Mouse (Mus musculus) intestine, postnatal 0 days (tissue): Measurements from ENCODE around the gene Sec14l1. TPM values are rescaled to one million over a fixed set of nuclear protein-coding genes. Genes with fewer than 3 reads are reported as not detected.
"Not testable (repeated sequence)": the region's sequence is repeated elsewhere in the genome, so short reads cannot be mapped to it uniquely, and the experiment has no call there.

Experiments used
- ATAC-seq: fragments of 200-750 bp; cut with Nextera tagmentation; 2 replicates; pipeline ENCODE4 v1.8.0; 2017; ENCODE audit warnings: mild to moderate bottlenecking, moderate TSS enrichment, moderate library complexity
- H3K27ac ChIP-seq: fragments of 300-500 bp; sonication (generic); 2 replicates; pipeline ENCODE4 v1.5.1; 2014; ENCODE audit warnings: mild to moderate bottlenecking, low read depth, low read length, moderate library complexity
- H3K27me3 ChIP-seq: fragments of 300-500 bp; sonication (generic); replicated peaks from 2 replicates; pipeline ENCODE4 v1.6.1; 2014; ENCODE audit warnings: low read length, mixed read lengths; ENCODE audit not compliant: control insufficient read depth, insufficient read depth
- H3K36me3 ChIP-seq: fragments of 300-500 bp; sonication (generic); 2 replicates; pipeline ENCODE4 v1.6.1; 2014; ENCODE audit warnings: mild to moderate bottlenecking, moderate library complexity; ENCODE audit not compliant: control insufficient read depth, insufficient read depth
- H3K4me1 ChIP-seq: fragments of 300-500 bp; sonication (generic); replicated peaks from 2 replicates; pipeline ENCODE4 v1.6.1; 2014; ENCODE audit warnings: antibody characterized with exemption, low read length, mixed read lengths; ENCODE audit not compliant: control insufficient read depth, insufficient read depth
- H3K4me2 ChIP-seq: fragments of 300-500 bp; sonication (generic); replicated peaks from 2 replicates; pipeline ENCODE4 v1.6.1; 2014; ENCODE audit warnings: low read depth, mild to moderate bottlenecking, moderate library complexity
- H3K4me3 ChIP-seq: fragments of 300-500 bp; sonication (generic); 2 replicates; pipeline ENCODE4 v1.5.1; 2014; ENCODE audit warnings: low read depth, low read length
- H3K9ac ChIP-seq: fragments of 300-500 bp; sonication (generic); 2 replicates; pipeline ENCODE4 v1.6.1; 2014; ENCODE audit warnings: mild to moderate bottlenecking, low read depth, low read length
- H3K9me3 ChIP-seq: fragments of 300-500 bp; sonication (generic); 2 replicates; pipeline ENCODE4 v1.6.1; 2016; ENCODE audit warnings: mixed run types; ENCODE audit not compliant: control insufficient read depth
- CTCF ChIP-seq: sonication (generic); IDR thresholded peaks from 2 replicates; pipeline ENCODE4 v1.5.1; 2016; ENCODE audit warnings: low read depth, mild to moderate bottlenecking, control low read depth, antibody characterized with exemption, moderate library complexity
- WGBS: fragments of 180-500 bp; shearing (Covaris S2); extraction: QIAGEN DNeasy Blood & Tissue Kit; methylation state at CpG from one replicate; pipeline ENCODE4 v1.1.7; 2014; 5-methylcytosine and 5-hydroxymethylcytosine counted together
- polyA plus RNA-seq: library from polyadenylated mRNA; unstranded; fragments of >200 nt; fragmentation: Nextera tagmentation; extraction: Ambion mirVana; gene quantifications from 2 replicates; pipeline ENCODE4 v1.2.1, GENCODE M21; 2015

Gene Sec14l1
- polyA plus RNA-seq = 22.8 and 23.9 TPM in 2 replicates

DNA sequence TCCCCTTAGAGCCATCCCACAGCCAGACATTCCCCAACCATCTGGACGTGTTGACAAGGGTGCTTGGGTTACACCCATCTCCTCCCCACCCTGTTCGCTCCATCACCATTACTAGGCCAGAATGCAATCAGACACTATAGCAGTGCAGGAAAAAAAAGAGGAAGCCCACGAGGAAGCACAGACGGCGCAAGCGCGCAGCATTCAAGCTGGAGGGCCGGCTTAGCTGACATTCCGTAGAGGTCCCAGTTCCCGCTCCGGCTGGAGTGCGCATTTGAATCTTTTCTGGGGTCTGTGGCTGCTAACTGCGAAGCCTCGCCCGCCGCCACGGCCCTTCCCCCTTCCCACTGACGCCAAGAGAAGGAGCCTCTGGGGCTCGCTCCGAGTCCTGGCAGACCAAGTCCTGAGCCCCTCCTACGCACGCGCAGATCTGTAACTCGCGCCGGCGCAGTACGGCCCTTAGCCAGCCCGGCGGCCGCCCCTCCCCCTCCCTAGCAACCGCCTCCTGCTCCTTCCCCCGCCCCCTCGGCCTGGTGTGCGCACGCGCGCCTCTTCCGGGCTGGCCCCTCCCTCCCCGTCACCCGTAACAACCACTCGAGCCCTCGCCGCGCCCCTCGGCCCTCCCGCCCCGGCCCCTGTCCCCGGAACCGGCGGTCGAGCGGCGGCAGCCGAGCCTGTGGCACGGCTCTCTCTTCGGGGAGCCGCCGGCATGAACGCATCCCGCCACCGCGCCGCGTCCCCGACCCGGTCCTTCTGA lies at the start of gene Sec14l1:
TSS of gene Sec14l1 (plus strand) at position 577 of the 754 bp plus-strand sequence.
- TF ChIP-seq CTCF = no peak
- Histone ChIP-seq H3K27me3 (no peaks in the 10 kb centered on the region), H3K4me3 (peak within 1 kb of the TSS; percentile 91), H3K9ac (peak within 1 kb of the TSS; percentile 90), H3K9me3 (no peaks in the 10 kb centered on the region), H3K4me1 (peaks cover 5% of the 10 kb centered on the region; the same call in 1 of the 2 replicates), H3K36me3 (peaks cover 5% of the 10 kb centered on the region; the same call in 1 of the 2 replicates), H3K4me2 (peak within 1 kb of the TSS; percentile 92), H3K27ac (peak within 1 kb of the TSS; percentile 93)
- under 1% methylated on average over 61 of the region's 67 CpGs for WGBS
- ATAC-seq = peak; percentile 87

DNA sequence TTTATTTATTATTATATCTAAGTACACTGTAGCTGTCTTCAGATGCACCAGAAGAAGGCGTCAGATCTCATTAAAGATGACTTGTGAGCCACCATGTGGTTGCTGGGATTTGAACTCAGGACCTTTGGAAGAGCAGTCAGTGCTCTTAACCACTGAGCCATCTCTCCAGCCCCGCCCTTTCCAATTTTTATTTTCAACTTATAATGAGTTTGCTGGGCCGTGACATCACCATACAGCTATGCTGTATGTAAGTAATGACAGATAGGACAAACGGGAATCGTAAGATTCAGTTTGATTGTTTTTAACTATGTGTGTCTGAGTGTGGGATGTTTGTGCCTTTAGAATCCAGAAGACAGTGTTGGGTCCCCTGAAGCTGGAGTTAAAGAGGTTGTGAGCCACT lies 49.4 kb upstream of the Sec14l1 start:
- H3K27ac ChIP-seq, H3K4me1 ChIP-seq, H3K9ac ChIP-seq, H3K27me3 ChIP-seq, H3K36me3 ChIP-seq, H3K9me3 ChIP-seq, H3K4me2 ChIP-seq, ATAC-seq, H3K4me3 ChIP-seq: not testable (repeated sequence)
- 67% methylated on average over 5 of the region's 5 CpGs for WGBS

DNA sequence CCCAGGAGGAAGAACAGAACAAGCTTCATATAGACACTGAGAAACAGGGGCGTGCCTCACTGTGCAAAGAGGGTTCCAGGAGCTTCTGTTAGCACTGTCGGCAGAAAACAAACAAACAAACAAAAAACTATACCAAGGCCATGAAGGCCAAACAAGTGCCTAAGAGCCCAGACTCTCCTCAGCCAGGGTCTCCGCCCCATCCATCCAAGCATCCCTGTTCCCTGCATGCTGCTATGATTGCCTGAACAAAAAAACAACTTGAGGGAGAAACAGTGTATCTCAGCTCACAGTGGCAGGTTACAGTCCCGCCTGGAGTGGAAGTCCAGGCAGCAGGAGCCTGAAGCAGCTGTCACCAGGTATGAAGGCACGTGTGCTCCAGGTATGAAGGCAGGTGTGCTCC lies 48.2 kb upstream of the Sec14l1 start:
- TF ChIP-seq CTCF = no peak
- no peak overlapping the region for H3K4me2 ChIP-seq
- H3K4me3 ChIP-seq = no peak overlapping the region
- no peak overlapping the region for H3K9ac ChIP-seq
- H3K9me3 ChIP-seq = no peaks in the 10 kb centered on the region
- no peaks in the 10 kb centered on the region for H3K36me3 ChIP-seq
- H3K27me3 ChIP-seq = 0 out of 2 replicates have a peak, but pooled peaks cover 4% of the 10 kb centered on the region
- H3K4me1 ChIP-seq = no peaks in the 10 kb centered on the region
- ATAC-seq = no peak
- H3K27ac ChIP-seq = no peak overlapping the region
- 56% methylated on average over 5 of the region's 5 CpGs for WGBS

DNA sequence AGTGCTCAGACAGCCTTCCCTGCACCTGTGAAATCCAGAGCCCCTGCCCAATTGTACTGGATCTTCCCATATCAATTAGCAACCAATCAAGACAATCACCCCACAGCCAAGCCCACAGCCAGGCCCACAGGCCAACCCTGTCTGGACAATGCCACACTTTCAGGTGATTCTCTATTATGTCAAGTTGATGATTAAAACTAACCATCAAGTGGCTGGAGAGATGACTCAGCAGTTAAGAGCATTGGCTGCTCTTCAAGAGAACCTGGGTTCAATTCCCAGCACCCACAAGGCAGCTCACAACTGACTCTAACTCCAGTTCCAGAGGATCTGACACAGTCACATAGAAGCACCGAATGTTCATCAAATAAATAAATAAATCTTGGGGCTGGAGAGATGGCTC lies 46.6 kb upstream of the Sec14l1 start:
- H3K9me3 ChIP-seq = no peaks in the 10 kb centered on the region
- 79% methylated on average over 1 of the region's 1 CpGs for WGBS
- H3K9ac ChIP-seq = no peak overlapping the region
- no peak overlapping the region for H3K4me2 ChIP-seq
- TF ChIP-seq CTCF = no peak
- no peak overlapping the region for H3K27ac ChIP-seq
- no peaks in the 10 kb centered on the region for H3K36me3 ChIP-seq
- no peak for ATAC-seq
- H3K4me1 ChIP-seq = no peaks in the 10 kb centered on the region
- H3K4me3 ChIP-seq = no peak overlapping the region
- H3K27me3 ChIP-seq = 0 out of 2 replicates have a peak, but pooled peaks cover 4% of the 10 kb centered on the region

DNA sequence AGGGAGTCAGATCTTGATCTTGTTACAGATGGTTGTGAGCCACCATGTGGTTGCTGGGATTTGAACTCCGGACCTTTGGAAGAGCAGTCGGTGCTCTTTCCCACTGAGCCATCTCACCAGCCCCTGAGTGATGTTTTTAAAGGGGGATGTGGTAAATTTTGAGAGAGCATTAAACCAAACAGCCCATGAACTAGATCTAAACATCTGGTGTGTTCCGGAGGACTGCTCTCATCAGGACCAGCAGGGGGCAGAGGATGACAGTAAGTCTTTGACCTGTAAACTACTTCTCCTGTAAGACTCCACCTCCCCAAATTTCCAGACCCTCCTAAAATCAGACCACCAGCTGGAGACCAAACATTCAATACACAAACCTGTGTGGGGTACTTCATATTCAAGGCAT lies 45.9 kb upstream of the Sec14l1 start:
- Histone ChIP-seq H3K4me3 (no peak overlapping the region), H3K4me1 (no peaks in the 10 kb centered on the region), H3K36me3 (no peaks in the 10 kb centered on the region), H3K9me3 (no peaks in the 10 kb centered on the region), H3K27me3 (0 out of 2 replicates have a peak, but pooled peaks cover 2% of the 10 kb centered on the region), H3K27ac (no peak overlapping the region), H3K4me2 (no peak overlapping the region), H3K9ac (no peak overlapping the region)
- 69% methylated on average over 3 of the region's 3 CpGs for WGBS
- ATAC-seq = no peak
- TF ChIP-seq CTCF = peak; percentile 53

DNA sequence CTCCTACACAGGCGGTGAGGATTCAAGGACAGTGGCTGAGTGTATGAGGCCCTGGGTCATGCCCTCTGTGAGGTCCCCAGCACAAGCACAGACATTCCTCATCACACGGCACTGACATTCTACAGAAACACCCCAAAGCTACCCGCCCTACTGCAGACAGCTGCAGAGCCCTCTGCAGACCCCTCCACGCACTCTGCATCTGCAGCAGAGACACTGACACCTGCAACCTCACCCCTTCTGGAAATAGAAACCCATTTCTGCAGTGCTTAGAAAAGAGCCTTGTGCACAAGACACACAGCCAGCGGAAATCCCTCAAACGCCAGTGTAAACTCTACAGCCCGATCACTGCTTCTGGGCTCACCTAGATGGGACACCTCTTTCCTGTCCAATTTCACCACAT lies 44.3 kb upstream of the Sec14l1 start:
- Histone ChIP-seq H3K4me1 (no peaks in the 10 kb centered on the region), H3K9me3 (no peaks in the 10 kb centered on the region), H3K36me3 (no peaks in the 10 kb centered on the region), H3K4me2 (no peak overlapping the region), H3K27me3 (no peaks in the 10 kb centered on the region), H3K4me3 (no peak overlapping the region), H3K9ac (no peak overlapping the region), H3K27ac (no peak overlapping the region)
- no peak for TF ChIP-seq CTCF
- 63% methylated on average over 7 of the region's 7 CpGs for WGBS
- ATAC-seq = no peak
